Mouse (Mus musculus) embryonic facial prominence, embryonic 11.5 days (tissue): ENCODE data around the gene Ank2. TPM values are rescaled to one million over a fixed set of nuclear protein-coding genes. Genes with fewer than 3 reads are reported as not detected.

Experiments
- ATAC-seq: fragments of 200-750 bp; cut with Nextera tagmentation; replicated peaks from 2 replicates; pipeline ENCODE4 v1.8.0; 2017; ENCODE audit warnings: low read depth; ENCODE audit not compliant: insufficient number of reproducible peaks, low FRiP score, low TSS enrichment
- DNase-seq: peaks from one replicate; pipeline ENCODE4 v3.0.0-alpha.2; 2015; ENCODE audit warnings: low spot score
- H3K27ac ChIP-seq: fragments of 300-500 bp; sonication (generic); replicated peaks from 2 replicates; pipeline ENCODE4 v1.5.1; 2014; ENCODE audit warnings: mild to moderate bottlenecking, low read depth, low read length, control low read depth
- H3K27me3 ChIP-seq: fragments of 300-500 bp; sonication (generic); 2 replicates; pipeline ENCODE4 v1.6.1; 2014; ENCODE audit warnings: mild to moderate bottlenecking, low read length, moderate library complexity, mixed read lengths; ENCODE audit not compliant: control insufficient read depth, insufficient read depth
- H3K36me3 ChIP-seq: fragments of 300-500 bp; sonication (generic); replicated peaks from 2 replicates; pipeline ENCODE4 v1.6.1; 2014; ENCODE audit warnings: low read depth, mild to moderate bottlenecking, low read length, moderate library complexity, mixed read lengths; ENCODE audit not compliant: control insufficient read depth, insufficient read depth
- H3K4me1 ChIP-seq: fragments of 300-500 bp; sonication (generic); 2 replicates; pipeline ENCODE4 v1.6.1; 2014; ENCODE audit warnings: low read length, mixed read lengths; ENCODE audit not compliant: control insufficient read depth, insufficient read depth
- H3K4me2 ChIP-seq: fragments of 300-500 bp; sonication (generic); 2 replicates; pipeline ENCODE4 v1.6.1; 2014; ENCODE audit warnings: low read depth, mild to moderate bottlenecking, control low read depth, low read length, moderate library complexity
- H3K4me3 ChIP-seq: fragments of 300-500 bp; sonication (generic); 2 replicates; pipeline ENCODE4 v1.5.1; 2014; ENCODE audit warnings: low read depth, low read length, control low read depth
- H3K9ac ChIP-seq: fragments of 300-500 bp; sonication (generic); replicated peaks from 2 replicates; pipeline ENCODE4 v1.6.1; 2014; ENCODE audit warnings: mild to moderate bottlenecking, control low read depth, low read length
- H3K9me3 ChIP-seq: fragments of 300-500 bp; sonication (generic); replicated peaks from 2 replicates; pipeline ENCODE4 v1.6.1; 2016; ENCODE audit warnings: mild to moderate bottlenecking, low read length, inconsistent platforms, mixed read lengths; ENCODE audit not compliant: control insufficient read depth
- WGBS: fragments of 180-500 bp; shearing (Covaris S2); extraction: QIAGEN DNeasy Blood & Tissue Kit; methylation state at CpG from one replicate; pipeline ENCODE4 v1.1.7; 2014; 5-methylcytosine and 5-hydroxymethylcytosine counted together
- polyA plus RNA-seq: library from polyadenylated mRNA; unstranded; fragments of >200 nt; fragmentation: Nextera tagmentation; extraction: Ambion mirVana; gene quantifications from 2 replicates; pipeline ENCODE4 v1.2.1, GENCODE M21; 2014

The Ank2 gene
- polyA plus RNA-seq, 1 experiment from 2014 or later: 26.1 TPM

DNA sequence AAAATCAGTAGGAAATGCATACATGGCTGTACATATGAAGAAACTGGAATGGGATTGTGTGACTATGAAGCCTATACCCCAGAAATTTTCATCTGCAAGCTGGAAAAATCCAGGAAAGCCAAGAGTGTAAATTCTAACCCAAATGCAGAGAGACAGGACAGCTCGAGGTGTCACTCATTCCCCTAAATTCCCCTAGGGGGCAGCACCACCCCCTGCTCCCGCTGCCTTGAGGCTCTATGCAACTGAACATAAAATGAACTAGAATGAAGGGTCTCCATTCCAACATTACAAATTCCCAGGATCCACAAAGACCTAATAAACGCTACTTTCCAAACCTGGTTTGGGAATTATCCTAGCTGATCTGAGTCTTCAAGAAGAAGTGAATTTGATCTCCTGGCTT, 48.1 kb downstream of the Ank2 start:
- H3K27ac ChIP-seq: no peak overlapping the region
- H3K4me2 ChIP-seq: no peak overlapping the region
- peak; percentile 69 for DNase-seq
- H3K4me3 ChIP-seq: no peak overlapping the region
- no peaks in the 10 kb centered on the region for H3K27me3 ChIP-seq
- no peaks in the 10 kb centered on the region for H3K9me3 ChIP-seq
- no peak for ATAC-seq
- WGBS: 11% methylated on average over 3 of the region's 3 CpGs
- H3K4me1 ChIP-seq: no peaks in the 10 kb centered on the region
- no peak overlapping the region for H3K9ac ChIP-seq
- H3K36me3 ChIP-seq: no peaks in the 10 kb centered on the region

- Histone ChIP-seq H3K4me2 (no peak overlapping the region), H3K27me3 (no peaks in the 10 kb centered on the region), H3K27ac (no peak overlapping the region), H3K4me3 (no peak overlapping the region), H3K36me3 (no peaks in the 10 kb centered on the region), H3K4me1 (no peaks in the 10 kb centered on the region), H3K9ac (no peak overlapping the region), H3K9me3 (no peaks in the 10 kb centered on the region)
- DNase-seq (peak; percentile 78), ATAC-seq (0 out of 2 replicates have a peak, but pooled peaks have one; percentile 48)
- WGBS: 54% methylated on average over 5 of the region's 5 CpGs
Measured at GRCm38 (mm10) chr3:127446173-127446572, 53.0 kb downstream of the Ank2 start.

- ATAC-seq (no peak), DNase-seq (no peak)
- H3K9ac ChIP-seq: no peak overlapping the region
- H3K4me2 ChIP-seq: no peak overlapping the region
- no peaks in the 10 kb centered on the region for H3K36me3 ChIP-seq
- H3K4me1 ChIP-seq: no peaks in the 10 kb centered on the region
- H3K9me3 ChIP-seq: no peaks in the 10 kb centered on the region
- no peak overlapping the region for H3K27ac ChIP-seq
- 48% methylated on average over 3 of the region's 3 CpGs for WGBS
- no peak overlapping the region for H3K4me3 ChIP-seq
- H3K27me3 ChIP-seq: no peaks in the 10 kb centered on the region
Measured at GRCm38 (mm10) chr3:127433291-127433690, 65.9 kb downstream of the Ank2 start.

DNA sequence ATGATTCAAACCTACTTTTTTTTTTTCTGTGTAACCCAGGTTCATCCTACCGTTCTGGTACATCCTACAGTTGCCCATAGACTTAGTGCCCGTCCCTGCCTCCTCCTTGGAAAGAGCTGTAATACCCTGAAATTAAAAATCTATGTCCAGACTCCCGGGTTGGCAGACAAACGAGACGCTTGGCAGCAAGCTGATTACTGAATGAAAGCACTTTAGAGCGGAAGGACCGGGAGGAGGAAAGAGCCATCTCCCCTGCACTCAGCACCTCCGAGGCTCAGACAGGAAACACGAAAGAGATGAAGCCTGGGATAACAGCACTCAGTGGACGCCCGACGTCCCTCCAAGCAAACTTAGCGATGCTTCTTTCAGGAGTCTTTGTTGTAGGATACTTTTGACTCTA, 69.3 kb downstream of the Ank2 start:
- Histone ChIP-seq H3K9ac (no peak overlapping the region), H3K27me3 (no peaks in the 10 kb centered on the region), H3K27ac (no peak overlapping the region), H3K36me3 (no peaks in the 10 kb centered on the region), H3K4me2 (no peak overlapping the region), H3K4me3 (no peak overlapping the region), H3K9me3 (no peaks in the 10 kb centered on the region), H3K4me1 (no peaks in the 10 kb centered on the region)
- WGBS: 80% methylated on average over 13 of the region's 13 CpGs
- DNase-seq (no peak), ATAC-seq (no peak)

GRCm38 (mm10) chr3:127428527-127428926, 70.6 kb downstream of the Ank2 start:
- ATAC-seq: no peak
- H3K27ac ChIP-seq: no peak overlapping the region
- no peak overlapping the region for H3K9ac ChIP-seq
- no peaks in the 10 kb centered on the region for H3K4me1 ChIP-seq
- H3K4me2 ChIP-seq: no peak overlapping the region
- H3K9me3 ChIP-seq: no peaks in the 10 kb centered on the region
- peak; percentile 34 for DNase-seq
- no peaks in the 10 kb centered on the region for H3K36me3 ChIP-seq
- no peaks in the 10 kb centered on the region for H3K27me3 ChIP-seq
- no peak overlapping the region for H3K4me3 ChIP-seq
- 89% methylated on average over 3 of the region's 3 CpGs for WGBS

- DNase-seq: no peak
- no peaks in the 10 kb centered on the region for H3K9me3 ChIP-seq
- 87% methylated on average over 4 of the region's 4 CpGs for WGBS
- H3K27me3 ChIP-seq: no peaks in the 10 kb centered on the region
- no peaks in the 10 kb centered on the region for H3K4me1 ChIP-seq
- no peaks in the 10 kb centered on the region for H3K36me3 ChIP-seq
- H3K4me3 ChIP-seq: no peak overlapping the region
- no peak overlapping the region for H3K9ac ChIP-seq
- no peak overlapping the region for H3K27ac ChIP-seq
- no peak overlapping the region for H3K4me2 ChIP-seq
- no peak for ATAC-seq
Measured at GRCm38 (mm10) chr3:127416950-127417349, 82.2 kb downstream of the Ank2 start.

- no peak overlapping the region for H3K4me2 ChIP-seq
- WGBS: 35% methylated on average over 1 of the region's 1 CpGs
- H3K9me3 ChIP-seq: no peaks in the 10 kb centered on the region
- no peak overlapping the region for H3K9ac ChIP-seq
- H3K27me3 ChIP-seq: no peaks in the 10 kb centered on the region
- no peak overlapping the region for H3K4me3 ChIP-seq
- no peaks in the 10 kb centered on the region for H3K4me1 ChIP-seq
- DNase-seq: no peak
- ATAC-seq: no peak
- no peaks in the 10 kb centered on the region for H3K36me3 ChIP-seq
- H3K27ac ChIP-seq: no peak overlapping the region
Measured at GRCm38 (mm10) chr3:127414438-127414837, 84.7 kb downstream of the Ank2 start.

- Histone ChIP-seq H3K27ac (peak overlapping the region; percentile 8; the same call in 1 of the 2 replicates), H3K4me2 (peak overlapping the region; percentile 49), H3K4me3 (peak overlapping the region; percentile 41), H3K9ac (peak overlapping the region; percentile 52), H3K4me1 (no peaks in the 10 kb centered on the region), H3K36me3 (no peaks in the 10 kb centered on the region), H3K9me3 (no peaks in the 10 kb centered on the region), H3K27me3 (no peaks in the 10 kb centered on the region)
- peak; percentile 98 for ATAC-seq
- 17% methylated on average over 22 of the region's 23 CpGs for WGBS
- DNase-seq: peak; percentile 88
Measured at GRCm38 (mm10) chr3:127408684-127409550, 90.2 kb downstream of the Ank2 start.
